Mouse (Mus musculus) bone marrow macrophage, adult 2 months (primary cell): ENCODE data around the gene Camkk1. TPM values are rescaled to one million over a fixed set of nuclear protein-coding genes. Genes with fewer than 3 reads are reported as not detected.

Source experiments
- H3K27ac ChIP-seq: 2 replicates; pipeline ENCODE4 v1.5.1; 2012; ENCODE audit warnings: low read depth, low read length; ENCODE audit not compliant: insufficient read depth
- H3K4me1 ChIP-seq: 2 replicates; pipeline ENCODE4 v1.6.1; 2012; ENCODE audit warnings: low read length; ENCODE audit not compliant: control insufficient read depth, insufficient read depth
- H3K4me3 ChIP-seq: 2 replicates; pipeline ENCODE4 v1.5.1; 2012; ENCODE audit warnings: mild to moderate bottlenecking, low read length, moderate library complexity; ENCODE audit not compliant: insufficient read depth
- CTCF ChIP-seq: IDR thresholded peaks from 2 replicates; pipeline ENCODE4 v1.5.1; 2012; ENCODE audit warnings: low read depth, mild to moderate bottlenecking, low read length, moderate library complexity
- POLR2A ChIP-seq: IDR thresholded peaks from 2 replicates; pipeline ENCODE4 v1.6.1; 2012; ENCODE audit warnings: mild to moderate bottlenecking, low read depth, low read length, borderline replicate concordance
- polyA plus RNA-seq: library from polyadenylated mRNA; stranded (reverse); fragments of >200 nt; gene quantifications from 2 replicates; pipeline ENCODE4 v1.2.4, GENCODE M21; 2012; ENCODE audit not compliant: missing spikeins, insufficient read depth, insufficient read length

Camkk1 gene
- not detected in 2 replicates for polyA plus RNA-seq

DNA sequence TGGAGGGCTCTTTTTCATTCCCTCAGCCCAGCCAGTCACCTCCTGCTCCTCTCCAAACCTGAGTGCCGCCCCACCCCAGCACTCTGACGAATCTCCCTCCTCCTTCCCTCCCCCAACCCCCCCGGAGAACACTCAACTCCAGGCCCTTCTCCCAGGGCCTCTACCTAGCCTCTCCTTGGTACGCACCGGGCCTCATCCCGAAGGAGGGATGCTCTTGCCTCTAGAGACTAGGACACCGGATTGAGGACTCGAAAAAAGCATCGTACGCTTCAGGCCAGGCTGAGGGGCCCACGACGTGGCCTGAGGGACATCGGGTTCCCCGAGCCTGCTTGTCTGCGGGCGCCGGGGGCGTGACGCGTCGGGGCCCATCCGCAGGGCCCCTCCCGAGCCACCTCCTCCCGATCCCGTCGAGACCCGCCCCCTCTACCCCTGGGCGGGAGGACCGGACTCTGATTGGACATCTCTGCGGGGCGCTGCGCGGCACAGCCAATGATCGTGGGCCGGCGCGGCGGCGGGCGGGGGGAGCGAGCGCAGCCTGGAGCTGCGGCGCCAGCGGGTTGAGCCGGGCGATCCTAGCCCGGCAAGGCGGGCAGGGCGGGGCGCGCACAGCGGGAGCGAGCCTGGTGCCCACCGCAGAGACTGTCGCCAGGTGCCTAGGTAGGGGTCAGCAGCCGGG is at the start of gene Camkk1:
Gene Camkk1 (plus strand): TSS at position 538 of the 676 bp plus-strand sequence.
- H3K4me1 ChIP-seq = no peaks in the 10 kb centered on the region
- no peak for TF ChIP-seq POLR2A
- TF ChIP-seq CTCF = no peak

DNA sequence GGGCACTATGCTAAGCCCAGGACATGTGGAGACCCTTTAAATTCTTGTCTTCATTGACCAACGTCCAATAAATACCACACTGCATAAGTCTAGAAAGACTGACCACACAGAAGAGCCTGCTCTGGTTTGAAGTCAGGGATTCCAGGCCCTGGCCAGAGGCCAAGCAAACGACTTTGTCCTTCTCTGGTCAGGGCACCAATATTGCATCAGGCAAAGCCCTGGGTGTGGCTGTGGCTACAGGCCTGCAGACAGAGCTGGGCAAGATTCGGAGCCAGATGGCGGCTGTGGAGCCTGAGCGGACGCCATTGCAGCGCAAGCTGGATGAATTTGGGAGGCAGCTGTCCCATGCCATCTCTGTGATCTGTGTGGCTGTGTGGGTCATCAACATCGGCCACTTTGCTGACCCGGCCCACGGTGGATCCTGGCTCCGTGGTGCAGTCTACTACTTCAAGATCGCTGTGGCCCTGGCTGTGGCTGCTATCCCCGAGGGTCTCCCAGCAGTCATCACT is 43.8 kb upstream of the Camkk1 start:
- no peaks in the 10 kb centered on the region for H3K4me1 ChIP-seq
- H3K27ac ChIP-seq = no peak overlapping the region
- no peak for TF ChIP-seq CTCF
- no peak for TF ChIP-seq POLR2A
- H3K4me3 ChIP-seq = no peak overlapping the region

More for the DNA sequence above, at the start of gene Camkk1:
- Histone ChIP-seq H3K4me3 (peak within 1 kb of the TSS; percentile 34), H3K27ac (no peak within 1 kb of the TSS)

DNA sequence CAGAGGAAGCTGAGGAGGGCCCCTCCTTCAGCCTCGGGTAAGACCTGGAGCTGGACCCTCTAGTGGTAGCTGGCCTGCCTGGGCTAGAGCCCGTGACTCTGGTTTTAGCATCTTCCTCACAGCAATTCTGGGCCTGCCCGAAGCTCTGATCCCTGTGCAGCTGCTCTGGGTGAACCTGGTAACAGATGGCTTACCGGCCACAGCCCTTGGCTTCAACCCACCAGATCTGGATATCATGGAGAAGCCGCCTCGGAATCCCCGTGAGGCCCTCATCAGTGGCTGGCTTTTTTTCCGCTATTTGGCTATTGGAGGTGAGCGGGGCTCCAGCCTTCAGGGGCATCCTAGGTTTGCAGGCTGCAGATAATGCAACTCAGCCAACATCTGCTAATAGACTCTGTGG is 36.3 kb upstream of the Camkk1 start:
- Histone ChIP-seq H3K4me3 (no peak overlapping the region), H3K4me1 (no peaks in the 10 kb centered on the region), H3K27ac (no peak overlapping the region)
- TF ChIP-seq POLR2A (no peak), CTCF (no peak)

DNA sequence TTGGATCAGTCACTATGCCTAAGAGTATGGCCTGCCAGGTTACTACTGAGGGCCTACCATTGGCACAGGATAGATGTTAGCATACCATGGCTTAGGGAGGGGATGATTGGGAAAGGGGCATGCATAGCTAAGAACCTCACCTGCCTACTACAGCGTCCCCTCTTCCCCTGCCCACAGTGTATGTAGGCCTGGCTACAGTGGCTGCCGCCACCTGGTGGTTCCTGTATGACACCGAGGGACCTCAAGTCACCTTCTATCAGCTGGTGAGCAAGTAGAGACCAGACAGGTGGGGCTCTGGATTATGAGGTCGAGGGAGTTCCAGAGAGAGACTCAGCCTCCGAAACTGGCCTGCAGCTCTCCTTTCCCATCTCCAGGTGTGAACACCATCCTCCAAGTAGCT is 35.5 kb upstream of the Camkk1 start:
- TF ChIP-seq CTCF (peak; percentile 42; the same call in 1 of the 2 replicates), POLR2A (no peak)
- no peak overlapping the region for H3K4me3 ChIP-seq
- no peaks in the 10 kb centered on the region for H3K4me1 ChIP-seq

DNA sequence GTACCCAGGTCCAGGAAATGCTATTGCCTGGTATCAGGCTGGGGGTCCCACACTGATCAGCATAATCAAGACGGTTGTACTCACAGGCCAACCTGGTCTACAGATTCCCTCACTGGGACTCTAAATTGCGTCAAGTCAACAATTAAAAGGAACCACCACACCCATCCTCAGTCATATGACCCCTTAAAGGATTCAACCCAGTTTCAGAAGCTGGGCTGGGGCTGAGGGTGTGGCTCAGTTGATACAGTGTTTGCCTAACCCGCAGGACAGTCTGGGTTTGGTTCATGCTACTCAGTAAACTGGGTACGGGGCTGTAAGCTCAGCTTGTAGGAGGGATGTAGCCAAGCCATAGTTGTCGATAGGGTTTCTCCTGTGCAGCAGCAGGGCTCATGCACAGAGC is 32.1 kb upstream of the Camkk1 start:
- no peak overlapping the region for H3K27ac ChIP-seq
- H3K4me3 ChIP-seq = no peak overlapping the region
- no peak for TF ChIP-seq POLR2A
- TF ChIP-seq CTCF = no peak
- no peaks in the 10 kb centered on the region for H3K4me1 ChIP-seq

More for the DNA sequence above, 35.5 kb upstream of the Camkk1 start:
- H3K27ac ChIP-seq = no peak overlapping the region

DNA sequence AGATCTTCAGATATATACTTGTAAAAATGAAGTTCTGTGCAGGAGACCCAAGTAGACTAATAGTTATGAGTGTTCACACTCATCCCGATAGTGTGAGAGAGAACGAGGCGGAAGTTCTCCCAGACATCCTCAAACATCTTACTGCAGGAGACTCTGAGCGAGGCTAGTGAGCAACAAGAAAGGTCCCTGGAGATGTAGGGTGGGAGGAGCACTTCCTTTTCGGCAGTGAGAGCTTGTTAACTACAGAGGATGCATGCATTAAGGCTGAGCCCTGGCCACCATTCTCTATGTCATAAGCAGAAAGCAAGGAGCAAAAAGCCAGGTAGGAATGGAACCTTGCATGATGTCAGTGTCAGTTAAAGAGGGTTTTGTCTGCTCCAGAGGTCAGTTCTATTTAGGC is 31.6 kb upstream of the Camkk1 start:
- H3K27ac ChIP-seq = no peak overlapping the region
- H3K4me1 ChIP-seq = no peaks in the 10 kb centered on the region
- H3K4me3 ChIP-seq = no peak overlapping the region
- no peak for TF ChIP-seq CTCF
- no peak for TF ChIP-seq POLR2A

DNA sequence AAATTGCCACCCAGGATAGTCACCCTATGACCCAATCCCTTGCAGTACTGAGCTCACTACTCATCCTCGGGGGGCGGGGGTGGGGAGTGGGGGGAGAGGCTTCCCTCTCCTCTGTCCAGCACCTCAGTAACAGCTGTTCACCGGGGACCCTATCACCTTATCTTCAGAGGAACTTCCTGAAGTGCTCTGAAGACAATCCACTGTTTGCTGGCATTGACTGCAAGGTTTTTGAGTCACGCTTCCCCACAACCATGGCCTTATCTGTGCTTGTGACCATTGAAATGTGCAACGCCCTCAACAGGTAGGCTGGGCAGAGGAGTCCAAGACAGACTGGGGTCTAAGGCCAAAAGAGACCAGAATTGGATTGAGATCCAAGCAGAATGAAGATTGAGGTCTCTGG is 31.0 kb upstream of the Camkk1 start:
- no peak for TF ChIP-seq CTCF
- no peak for TF ChIP-seq POLR2A
- H3K4me3 ChIP-seq = no peak overlapping the region
- H3K27ac ChIP-seq = no peak overlapping the region
- H3K4me1 ChIP-seq = no peaks in the 10 kb centered on the region

DNA sequence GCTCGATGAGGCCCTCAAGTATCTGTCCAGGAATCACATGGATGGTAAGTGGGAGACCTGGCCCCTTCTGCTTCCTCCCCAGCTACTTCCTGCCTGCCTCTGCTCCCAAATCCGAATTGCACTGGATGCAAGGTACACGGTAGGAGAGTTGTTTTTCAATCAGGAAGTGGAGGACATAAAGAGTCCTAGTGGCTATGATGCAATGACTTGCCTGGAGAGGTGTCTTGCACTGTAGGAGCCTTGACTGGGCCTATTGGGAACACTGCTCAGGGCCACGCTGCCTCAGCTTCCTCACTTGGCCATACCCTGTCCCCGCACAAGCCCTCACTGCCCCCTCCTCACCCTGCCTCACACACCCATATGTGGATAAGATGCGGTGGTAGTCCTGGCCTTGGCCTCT is 29.8 kb upstream of the Camkk1 start:
- Histone ChIP-seq H3K4me3 (no peak overlapping the region), H3K4me1 (no peaks in the 10 kb centered on the region), H3K27ac (no peak overlapping the region)
- TF ChIP-seq CTCF (no peak), POLR2A (no peak)

DNA sequence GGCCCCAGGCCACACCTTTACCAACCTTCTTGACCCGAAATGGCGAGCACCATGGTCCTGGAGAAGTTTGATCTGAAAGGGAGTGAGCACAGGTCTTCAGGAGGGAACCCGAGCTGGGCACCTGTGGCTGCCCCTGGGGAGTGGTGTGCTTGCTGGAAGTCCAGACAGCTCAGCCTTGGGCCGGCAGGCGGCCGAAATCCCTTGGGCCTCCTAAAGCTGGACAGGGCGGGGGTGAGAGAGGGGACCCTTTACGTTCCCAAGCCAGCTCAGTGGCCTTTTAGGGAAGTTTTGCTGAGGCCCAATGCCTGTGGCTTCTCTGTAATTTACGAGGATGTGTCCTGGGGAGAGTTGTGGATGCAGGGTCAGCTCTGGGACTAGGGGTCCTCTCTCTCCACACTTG is 28.1 kb upstream of the Camkk1 start:
- no peak overlapping the region for H3K27ac ChIP-seq
- H3K4me3 ChIP-seq = no peak overlapping the region
- no peaks in the 10 kb centered on the region for H3K4me1 ChIP-seq
- TF ChIP-seq POLR2A (no peak), CTCF (no peak)

DNA sequence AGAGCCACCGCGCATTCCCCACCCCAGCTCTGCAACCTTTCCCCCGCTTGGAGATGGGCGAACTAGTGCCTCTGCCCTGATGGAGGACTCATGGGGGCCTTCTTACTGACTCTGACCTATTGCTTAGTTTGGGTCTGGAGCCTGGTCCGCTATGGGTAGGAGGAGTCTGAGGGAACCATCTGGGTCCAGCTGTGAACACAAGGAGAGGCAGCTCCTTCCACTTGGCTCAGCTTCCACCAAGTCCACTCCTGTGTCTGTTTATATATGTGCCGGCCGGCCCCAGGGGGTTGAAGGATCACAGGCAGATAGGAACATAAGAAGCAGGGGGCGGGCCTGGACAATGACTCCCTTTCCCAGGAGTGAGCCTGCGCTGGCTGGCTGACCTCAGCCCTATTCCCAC is 26.8 kb upstream of the Camkk1 start:
- Histone ChIP-seq H3K4me3 (no peak overlapping the region), H3K27ac (no peak overlapping the region), H3K4me1 (no peaks in the 10 kb centered on the region)
- TF ChIP-seq CTCF (no peak), POLR2A (no peak)

DNA sequence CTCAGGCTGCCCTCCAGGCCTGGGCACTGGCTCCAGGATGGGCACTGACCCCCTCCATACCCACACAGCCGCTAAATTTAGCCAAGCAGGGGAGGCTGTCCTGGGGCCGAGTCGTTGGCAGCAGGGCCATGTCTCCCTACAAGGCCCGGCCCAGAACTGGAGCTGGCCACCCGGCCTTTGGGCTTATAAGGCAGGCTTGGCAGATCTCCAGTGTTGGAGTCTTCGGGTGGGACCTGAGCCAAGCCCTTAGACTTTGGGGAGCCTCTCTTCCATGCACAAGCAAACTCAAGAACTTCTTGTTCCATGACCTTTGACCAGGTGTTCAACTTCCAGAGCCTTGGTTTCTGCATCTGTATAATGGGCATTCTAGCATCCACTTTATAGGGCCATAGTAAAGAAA is 22.5 kb upstream of the Camkk1 start:
- H3K4me3 ChIP-seq = no peak overlapping the region
- peaks cover 10% of the 10 kb centered on the region for H3K4me1 ChIP-seq

DNA sequence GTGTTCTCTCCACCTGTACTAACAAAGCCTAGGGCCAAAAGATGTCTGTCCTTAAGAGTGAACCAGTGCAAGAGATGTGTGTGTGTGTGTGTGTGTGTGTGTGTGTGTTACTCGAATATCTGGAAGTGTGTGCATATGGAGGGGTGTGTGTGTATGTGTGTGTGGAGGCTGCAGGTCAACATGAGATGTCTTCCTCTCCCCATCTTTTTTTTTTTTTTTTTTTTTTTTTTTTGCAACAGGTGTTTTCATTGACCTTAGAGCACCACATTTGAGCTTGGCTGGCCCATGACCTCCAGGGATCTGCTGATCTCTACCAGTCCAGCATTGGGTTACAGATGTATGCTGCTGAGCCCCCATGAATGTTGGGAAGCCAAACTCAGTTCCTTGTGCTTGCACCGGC is 22.0 kb upstream of the Camkk1 start:
- H3K4me3 ChIP-seq = no peak overlapping the region
- peaks cover 10% of the 10 kb centered on the region for H3K4me1 ChIP-seq
- no peak overlapping the region for H3K27ac ChIP-seq
- TF ChIP-seq POLR2A = no peak
- no peak for TF ChIP-seq CTCF

More for the DNA sequence above, 22.5 kb upstream of the Camkk1 start:
- TF ChIP-seq POLR2A = no peak
- TF ChIP-seq CTCF = no peak
- no peak overlapping the region for H3K27ac ChIP-seq
